Mouse (Mus musculus) intestine, embryonic 15.5 days (tissue): Measurements from ENCODE around the gene Ttc25. TPM values are rescaled to one million over a fixed set of nuclear protein-coding genes. Genes with fewer than 3 reads are reported as not detected.
A peak's percentile ranks its signal among the peaks of the same experiment; 100 is the strongest.
"Not testable (repeated sequence)": the region's sequence is repeated elsewhere in the genome, so short reads cannot be mapped to it uniquely, and the experiment has no call there.

Experiments used
- ATAC-seq: fragments of 200-750 bp; cut with Nextera tagmentation; 2 replicates; pipeline ENCODE4 v1.8.0; 2017; ENCODE audit warnings: moderate TSS enrichment, moderate library complexity
- H3K27ac ChIP-seq: fragments of 300-500 bp; sonication (generic); 2 replicates; pipeline ENCODE4 v1.5.1; 2015; ENCODE audit warnings: mild to moderate bottlenecking, inconsistent platforms
- H3K27me3 ChIP-seq: fragments of 300-500 bp; sonication (generic); replicated peaks from 2 replicates; pipeline ENCODE4 v1.6.1; 2015; ENCODE audit warnings: inconsistent platforms
- H3K36me3 ChIP-seq: fragments of 300-500 bp; sonication (generic); 2 replicates; pipeline ENCODE4 v1.6.1; 2015; ENCODE audit warnings: inconsistent platforms
- H3K4me1 ChIP-seq: fragments of 300-500 bp; sonication (generic); replicated peaks from 2 replicates; pipeline ENCODE4 v1.6.1; 2015; ENCODE audit warnings: inconsistent platforms
- H3K4me2 ChIP-seq: fragments of 300-500 bp; sonication (generic); replicated peaks from 2 replicates; pipeline ENCODE4 v1.6.1; 2015; ENCODE audit warnings: mild to moderate bottlenecking, inconsistent platforms
- H3K4me3 ChIP-seq: fragments of 300-500 bp; sonication (generic); replicated peaks from 2 replicates; pipeline ENCODE4 v1.5.1; 2015; ENCODE audit warnings: inconsistent platforms
- H3K9ac ChIP-seq: fragments of 300-500 bp; sonication (generic); 2 replicates; pipeline ENCODE4 v1.6.1; 2015; ENCODE audit warnings: inconsistent platforms
- H3K9me3 ChIP-seq: fragments of 300-500 bp; sonication (generic); 2 replicates; pipeline ENCODE4 v1.6.1; 2016; ENCODE audit warnings: inconsistent platforms
- WGBS: fragments of 180-500 bp; shearing (Covaris S2); methylation state at CpG from one replicate; pipeline ENCODE4 v1.1.7; 2015; 5-methylcytosine and 5-hydroxymethylcytosine counted together
- polyA plus RNA-seq: library from polyadenylated mRNA; unstranded; fragments of >200 nt; fragmentation: Nextera tagmentation; extraction: Ambion mirVana; gene quantifications from 2 replicates; pipeline ENCODE4 v1.2.1, GENCODE M21; 2015

The Ttc25 gene
- polyA plus RNA-seq, 1 experiment from 2014 or later, result 0.20 TPM

DNA sequence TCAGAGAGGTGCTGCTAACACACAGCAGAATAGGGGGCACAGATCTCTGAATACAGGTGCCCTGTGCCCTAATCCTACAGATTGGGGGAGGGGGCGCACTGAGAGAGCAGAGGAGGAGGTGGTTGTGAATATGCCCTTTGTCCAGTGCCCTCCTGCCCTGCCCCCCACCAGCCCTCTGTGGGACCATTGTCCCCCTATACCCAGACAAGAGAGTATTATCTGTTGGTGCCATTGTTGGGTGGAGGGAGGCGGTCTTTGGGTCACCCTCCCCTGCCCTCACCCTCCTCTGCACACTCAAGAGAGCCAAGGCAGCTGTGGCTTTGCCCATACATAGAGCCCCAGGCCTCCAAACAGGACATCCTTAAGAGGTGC lies 30.1 kb downstream of the Ttc25 start:
- H3K4me1 ChIP-seq, result peaks cover 15% of the 10 kb centered on the region
- ATAC-seq, result peak; percentile 21; the same call in 1 of the 2 replicates
- H3K36me3 ChIP-seq, result peaks cover 12% of the 10 kb centered on the region; the same call in 1 of the 2 replicates
- peaks cover 7% of the 10 kb centered on the region; the same call in 1 of the 2 replicates for H3K27me3 ChIP-seq
- H3K4me3 ChIP-seq, result peak overlapping the region; percentile 68
- H3K9me3 ChIP-seq, result no peaks in the 10 kb centered on the region
- peak overlapping the region; percentile 30; the same call in 1 of the 2 replicates for H3K27ac ChIP-seq
- WGBS, result 28% methylated on average over 2 of the region's 2 CpGs
- peak overlapping the region; percentile 69 for H3K4me2 ChIP-seq
- H3K9ac ChIP-seq, result peak overlapping the region; percentile 54

GRCm38 (mm10) chr11:100576256-100576655 lies 30.8 kb downstream of the Ttc25 start:
- no peak overlapping the region for H3K4me3 ChIP-seq
- H3K27me3 ChIP-seq, result 0 out of 2 replicates have a peak, but pooled peaks cover under 1% of the 10 kb centered on the region
- peak overlapping the region; percentile 69 for H3K4me2 ChIP-seq
- 73% methylated on average over 21 of the region's 21 CpGs for WGBS
- no peak overlapping the region for H3K9ac ChIP-seq
- no peak for ATAC-seq
- H3K4me1 ChIP-seq, result peaks cover 7% of the 10 kb centered on the region; the same call in 1 of the 2 replicates
- peaks cover 18% of the 10 kb centered on the region for H3K36me3 ChIP-seq
- no peak overlapping the region for H3K27ac ChIP-seq
- no peaks in the 10 kb centered on the region for H3K9me3 ChIP-seq

DNA sequence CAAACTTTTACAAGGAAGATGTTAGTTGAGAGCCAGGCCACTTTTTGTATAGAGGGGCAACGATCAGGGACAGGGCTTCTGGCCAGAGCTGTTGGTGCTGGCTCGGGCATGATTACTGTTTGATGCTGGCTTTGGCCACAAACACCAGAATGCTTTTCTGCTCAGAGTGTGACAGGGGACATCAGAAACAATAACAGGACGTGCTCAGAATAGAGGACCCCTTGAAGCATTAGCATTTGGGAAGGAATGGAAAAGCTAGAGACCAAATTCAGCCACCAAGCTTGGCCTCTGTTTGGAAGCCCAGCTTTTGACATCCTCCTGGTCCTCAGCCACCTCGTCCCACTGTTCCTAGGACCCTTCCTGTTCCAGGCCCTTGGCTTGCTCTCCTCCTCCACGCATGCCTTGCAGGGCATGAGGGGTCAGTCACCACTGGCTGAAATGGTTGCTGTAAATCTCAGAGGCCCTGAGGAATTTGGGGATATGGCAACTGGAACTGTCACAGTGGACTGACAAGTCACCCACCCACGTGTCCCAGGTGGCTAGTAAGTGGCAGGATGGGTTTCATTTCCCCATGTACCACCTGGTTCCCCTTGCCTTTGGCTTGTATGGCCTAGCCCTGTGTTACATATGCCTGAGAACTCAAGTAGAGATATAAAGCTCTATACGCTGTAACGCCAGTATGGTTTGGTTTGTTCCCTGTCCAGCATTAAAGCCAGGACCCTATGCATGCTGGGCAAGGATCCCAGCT lies 32.6 kb downstream of the Ttc25 start:
- Histone ChIP-seq H3K4me2 (no peak overlapping the region), H3K9ac (no peak overlapping the region), H3K36me3 (peaks cover 29% of the 10 kb centered on the region), H3K4me3 (no peak overlapping the region), H3K27me3 (no peaks in the 10 kb centered on the region), H3K9me3 (no peaks in the 10 kb centered on the region), H3K27ac (no peak overlapping the region), H3K4me1 (0 out of 2 replicates have a peak, but pooled peaks cover 4% of the 10 kb centered on the region)
- WGBS, result 76% methylated on average over 8 of the region's 8 CpGs
- no peak for ATAC-seq

DNA sequence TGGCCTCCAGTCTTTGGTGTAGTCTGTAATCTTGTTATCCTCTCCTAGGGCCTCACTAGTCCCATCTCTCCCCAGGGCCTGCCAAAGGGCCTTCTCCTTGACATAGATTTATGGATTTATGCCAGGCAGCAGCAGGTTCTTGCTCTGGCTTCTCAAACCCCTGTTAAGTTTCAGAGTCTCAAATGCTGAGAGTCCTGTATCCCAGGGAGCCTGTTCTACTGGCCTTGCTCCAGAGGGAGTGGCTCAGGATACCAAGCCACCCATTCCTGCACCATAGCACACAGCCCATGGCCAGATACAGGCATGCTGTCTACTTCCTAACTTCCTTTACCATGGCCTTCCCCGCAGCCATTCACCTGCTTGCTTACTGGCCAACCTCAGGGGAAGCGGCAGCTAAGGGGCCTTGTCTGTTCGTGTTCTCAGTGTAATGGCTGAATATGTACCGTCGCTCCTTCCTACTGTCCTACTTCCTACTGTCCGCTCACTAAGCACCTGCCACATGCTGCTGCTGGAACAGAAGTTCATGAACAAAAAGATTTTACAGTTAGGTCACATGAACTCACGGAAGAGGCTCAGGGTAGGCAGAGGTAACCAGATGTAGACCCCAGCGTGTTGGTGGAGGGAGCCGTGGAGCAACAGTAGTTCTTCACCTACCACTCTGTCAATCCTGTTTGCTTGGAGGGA lies 33.9 kb downstream of the Ttc25 start:
- Histone ChIP-seq H3K27ac (no peak overlapping the region), H3K4me3 (no peak overlapping the region), H3K4me2 (no peak overlapping the region), H3K36me3 (peaks cover 41% of the 10 kb centered on the region), H3K9ac (no peak overlapping the region), H3K9me3 (no peaks in the 10 kb centered on the region), H3K4me1 (0 out of 2 replicates have a peak, but pooled peaks cover 4% of the 10 kb centered on the region), H3K27me3 (no peaks in the 10 kb centered on the region)
- WGBS, result 90% methylated on average over 9 of the region's 9 CpGs
- ATAC-seq, result no peak

- H3K27me3 ChIP-seq, result no peaks in the 10 kb centered on the region
- H3K4me3 ChIP-seq, result no peak overlapping the region
- 88% methylated on average over 13 of the region's 13 CpGs for WGBS
- no peak overlapping the region for H3K4me2 ChIP-seq
- ATAC-seq, result no peak
- H3K27ac ChIP-seq, result no peak overlapping the region
- H3K36me3 ChIP-seq, result peaks cover 51% of the 10 kb centered on the region
- no peak overlapping the region for H3K9ac ChIP-seq
- H3K9me3 ChIP-seq, result no peaks in the 10 kb centered on the region
- H3K4me1 ChIP-seq, result 0 out of 2 replicates have a peak, but pooled peaks cover 3% of the 10 kb centered on the region
These were observed 34.9 kb downstream of the Ttc25 start for GRCm38 (mm10) chr11:100580275-100580674.

GRCm38 (mm10) chr11:100581756-100582155 lies 36.3 kb downstream of the Ttc25 start:
- ATAC-seq, result peak; percentile 46; the same call in 1 of the 2 replicates
- 70% methylated on average over 4 of the region's 4 CpGs for WGBS
- H3K4me3 ChIP-seq, result no peak overlapping the region
- no peak overlapping the region for H3K9ac ChIP-seq
- H3K4me2 ChIP-seq, result no peak overlapping the region
- H3K27ac ChIP-seq, result no peak overlapping the region
- peaks cover 64% of the 10 kb centered on the region for H3K36me3 ChIP-seq
- H3K9me3 ChIP-seq, result no peaks in the 10 kb centered on the region
- H3K4me1 ChIP-seq, result no peaks in the 10 kb centered on the region
- no peaks in the 10 kb centered on the region for H3K27me3 ChIP-seq

- not testable (repeated sequence) for ATAC-seq, H3K9ac ChIP-seq, H3K4me1 ChIP-seq, H3K27me3 ChIP-seq, H3K4me3 ChIP-seq, H3K27ac ChIP-seq, H3K4me2 ChIP-seq, H3K9me3 ChIP-seq
- H3K36me3 ChIP-seq, result peaks cover 71% of the 10 kb centered on the region
- 93% methylated on average over 1 of the region's 1 CpGs for WGBS
These were observed 37.0 kb downstream of the Ttc25 start for GRCm38 (mm10) chr11:100582413-100582812.

- no peak for ATAC-seq
- H3K36me3 ChIP-seq, result peaks cover 74% of the 10 kb centered on the region
These were observed 37.4 kb downstream of the Ttc25 start for GRCm38 (mm10) chr11:100582836-100583235.

GRCm38 (mm10) chr11:100584561-100584961 lies 39.2 kb downstream of the Ttc25 start:
- peaks cover 72% of the 10 kb centered on the region for H3K36me3 ChIP-seq
- H3K27me3 ChIP-seq, result no peaks in the 10 kb centered on the region
- H3K9ac ChIP-seq, result no peak overlapping the region
- WGBS, result 88% methylated on average over 7 of the region's 7 CpGs
- H3K4me3 ChIP-seq, result no peak overlapping the region
- H3K4me2 ChIP-seq, result no peak overlapping the region
- no peaks in the 10 kb centered on the region for H3K9me3 ChIP-seq
- no peaks in the 10 kb centered on the region for H3K4me1 ChIP-seq
- no peak for ATAC-seq
- no peak overlapping the region for H3K27ac ChIP-seq

More at GRCm38 (mm10) chr11:100582836-100583235, 37.4 kb downstream of the Ttc25 start:
- Histone ChIP-seq H3K9me3 (no peaks in the 10 kb centered on the region), H3K4me1 (no peaks in the 10 kb centered on the region), H3K4me2 (no peak overlapping the region), H3K4me3 (no peak overlapping the region), H3K27ac (no peak overlapping the region), H3K27me3 (no peaks in the 10 kb centered on the region), H3K9ac (no peak overlapping the region)
- 75% methylated on average over 2 of the region's 2 CpGs for WGBS

- H3K4me1 ChIP-seq, result no peaks in the 10 kb centered on the region
- no peak overlapping the region for H3K9ac ChIP-seq
- no peak overlapping the region for H3K27ac ChIP-seq
- H3K4me2 ChIP-seq, result no peak overlapping the region
- WGBS, result 96% methylated on average over 3 of the region's 3 CpGs
- no peak for ATAC-seq
- peaks cover 76% of the 10 kb centered on the region for H3K36me3 ChIP-seq
- H3K27me3 ChIP-seq, result no peaks in the 10 kb centered on the region
- no peak overlapping the region for H3K4me3 ChIP-seq
- no peaks in the 10 kb centered on the region for H3K9me3 ChIP-seq
These were observed 39.7 kb downstream of the Ttc25 start for GRCm38 (mm10) chr11:100585148-100585547.

DNA sequence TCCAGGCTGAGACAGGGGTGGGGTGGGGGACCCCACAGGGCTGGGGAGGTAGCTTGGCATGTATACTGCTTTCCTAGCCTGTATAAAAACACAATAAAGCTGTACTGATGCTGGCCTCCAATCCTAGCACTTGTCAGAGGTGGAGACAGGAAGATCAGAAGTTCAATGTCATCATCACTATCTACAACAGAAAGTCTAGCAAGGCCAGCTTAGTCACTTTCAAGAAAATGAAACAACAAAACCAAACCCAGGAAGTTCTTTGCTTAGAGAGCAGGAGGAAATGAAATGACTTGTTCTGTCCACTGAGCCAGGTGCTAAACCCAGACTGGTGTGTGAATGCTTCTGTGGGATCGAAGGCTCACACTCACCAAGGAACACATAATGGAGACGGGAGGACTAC lies 43.1 kb downstream of the Ttc25 start:
- Histone ChIP-seq H3K9ac (no peak overlapping the region), H3K27me3 (no peaks in the 10 kb centered on the region), H3K9me3 (no peaks in the 10 kb centered on the region), H3K4me3 (no peak overlapping the region), H3K27ac (no peak overlapping the region), H3K4me1 (no peaks in the 10 kb centered on the region), H3K36me3 (peaks cover 75% of the 10 kb centered on the region), H3K4me2 (no peak overlapping the region)
- no peak for ATAC-seq
- WGBS, result 96% methylated on average over 2 of the region's 2 CpGs

DNA sequence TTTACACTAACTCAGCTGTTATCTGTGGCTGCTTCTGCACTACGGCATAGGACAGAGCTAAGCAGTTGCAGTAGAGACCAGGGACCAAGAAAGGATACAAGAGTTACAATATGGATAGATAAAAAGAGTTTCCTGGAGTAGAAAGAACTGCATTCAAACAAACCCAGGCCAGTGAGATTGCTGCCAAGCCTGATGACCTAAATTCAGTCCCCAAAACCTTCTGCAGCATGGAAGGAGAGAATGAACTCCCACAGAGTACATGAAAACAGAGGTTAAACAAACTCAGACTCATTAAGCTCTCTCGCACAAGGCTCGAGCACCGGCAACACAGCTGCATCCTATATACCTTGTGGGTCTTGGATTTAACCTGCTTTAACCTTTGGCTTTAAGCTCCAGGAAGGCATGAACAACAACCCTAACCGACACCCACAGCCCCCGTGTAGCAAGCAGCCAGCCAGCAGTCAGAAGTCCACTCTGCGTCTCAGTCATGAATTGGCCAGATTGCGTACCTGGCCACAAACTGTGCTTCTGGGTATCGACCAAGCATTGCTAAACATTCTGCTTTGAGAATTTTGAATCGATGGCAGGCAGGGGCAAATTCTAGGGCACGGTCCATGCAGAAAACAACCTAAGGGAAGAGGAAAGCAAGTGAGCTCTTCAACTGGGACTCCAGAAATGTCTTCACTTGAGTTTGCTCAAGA lies 47.1 kb downstream of the Ttc25 start:
- 92% methylated on average over 11 of the region's 11 CpGs for WGBS

More for the DNA sequence above, 47.1 kb downstream of the Ttc25 start:
- H3K27me3 ChIP-seq, result no peaks in the 10 kb centered on the region
- no peaks in the 10 kb centered on the region for H3K9me3 ChIP-seq
- peaks cover 47% of the 10 kb centered on the region for H3K36me3 ChIP-seq
- no peak for ATAC-seq
- no peaks in the 10 kb centered on the region for H3K4me1 ChIP-seq
- H3K4me2 ChIP-seq, result no peak overlapping the region
- no peak overlapping the region for H3K4me3 ChIP-seq
- H3K27ac ChIP-seq, result no peak overlapping the region
- H3K9ac ChIP-seq, result no peak overlapping the region
